Mouse (Mus musculus): Measurements from ENCODE around the gene Engase. TPM values are rescaled to one million over a fixed set of nuclear protein-coding genes. Genes with fewer than 3 reads are reported as not detected.
A peak's percentile ranks its signal among the peaks of the same experiment; 100 is the strongest.

Gene Engase
- polyA plus RNA-seq, 1 experiment from 2014 or later, result 7.1 TPM

- Histone ChIP-seq H3K27ac (peak overlapping the region; percentile 65), H3K36me3 (no peaks in the 10 kb centered on the region), H3K4me1 (peaks cover 61% of the 10 kb centered on the region), H3K4me3 (no peak overlapping the region), H3K27me3 (ENCODE audit: low read depth, poor library complexity, severe bottlenecking) (peaks cover 4% of the 10 kb centered on the region; the same call in 1 of the 2 replicates), H3K9me3 (replicated peaks) (no peaks in the 10 kb centered on the region)
- DNase-seq (ENCODE audit: low spot score), result no peak
- WGBS, result 45% methylated on average over 11 of the region's 11 CpGs
Measured at GRCm38 (mm10) chr11:118438665-118439414, 37.8 kb upstream of the Engase start.

GRCm38 (mm10) chr11:118442691-118443090, 33.9 kb upstream of the Engase start:
- Histone ChIP-seq H3K4me3 (no peak overlapping the region), H3K9me3 (replicated peaks) (no peaks in the 10 kb centered on the region), H3K27ac (0 out of 2 replicates have a peak overlapping the region, but pooled peaks have one; percentile 32), H3K4me1 (peaks cover 37% of the 10 kb centered on the region), H3K27me3 (ENCODE audit: low read depth, poor library complexity, severe bottlenecking) (peaks cover 4% of the 10 kb centered on the region; the same call in 1 of the 2 replicates), H3K36me3 (no peaks in the 10 kb centered on the region)
- WGBS, result 85% methylated on average over 13 of the region's 13 CpGs
- DNase-seq (ENCODE audit: low spot score), result no peak

- Histone ChIP-seq H3K27ac (0 out of 2 replicates have a peak overlapping the region, but pooled peaks have one; percentile 32), H3K36me3 (no peaks in the 10 kb centered on the region), H3K4me3 (no peak overlapping the region), H3K27me3 (ENCODE audit: low read depth, poor library complexity, severe bottlenecking) (peaks cover 4% of the 10 kb centered on the region; the same call in 1 of the 2 replicates), H3K4me1 (peaks cover 36% of the 10 kb centered on the region), H3K9me3 (replicated peaks) (no peaks in the 10 kb centered on the region)
- DNase-seq (ENCODE audit: low spot score), result peak; percentile 93
- WGBS, result 35% methylated on average over 11 of the region's 11 CpGs
Measured at GRCm38 (mm10) chr11:118443201-118443970, 33.2 kb upstream of the Engase start.

GRCm38 (mm10) chr11:118445843-118446242, 30.8 kb upstream of the Engase start:
- WGBS, result 22% methylated on average over 3 of the region's 3 CpGs

GRCm38 (mm10) chr11:118447346-118447745, 29.3 kb upstream of the Engase start:
- 45% methylated on average over 4 of the region's 4 CpGs for WGBS
- H3K27ac ChIP-seq, result peak overlapping the region; percentile 1; the same call in 1 of the 2 replicates
- H3K36me3 ChIP-seq, result no peaks in the 10 kb centered on the region
- H3K27me3 ChIP-seq (ENCODE audit: low read depth, poor library complexity, severe bottlenecking), result peaks cover 4% of the 10 kb centered on the region; the same call in 1 of the 2 replicates
- H3K4me1 ChIP-seq, result peaks cover 21% of the 10 kb centered on the region
- no peak overlapping the region for H3K4me3 ChIP-seq
- no peak for DNase-seq (ENCODE audit: low spot score)
- no peaks in the 10 kb centered on the region for H3K9me3 ChIP-seq (replicated peaks)

More at GRCm38 (mm10) chr11:118445843-118446242, 30.8 kb upstream of the Engase start:
- Histone ChIP-seq H3K36me3 (no peaks in the 10 kb centered on the region), H3K27ac (no peak overlapping the region), H3K27me3 (ENCODE audit: low read depth, poor library complexity, severe bottlenecking) (peaks cover 4% of the 10 kb centered on the region; the same call in 1 of the 2 replicates), H3K4me1 (peaks cover 21% of the 10 kb centered on the region), H3K9me3 (replicated peaks) (no peaks in the 10 kb centered on the region), H3K4me3 (no peak overlapping the region)
- peak; percentile 83 for DNase-seq (ENCODE audit: low spot score)

- Histone ChIP-seq H3K4me3 (no peak overlapping the region), H3K27ac (no peak overlapping the region), H3K4me1 (peaks cover 19% of the 10 kb centered on the region), H3K9me3 (replicated peaks) (no peaks in the 10 kb centered on the region), H3K27me3 (ENCODE audit: low read depth, poor library complexity, severe bottlenecking) (peaks cover 4% of the 10 kb centered on the region; the same call in 1 of the 2 replicates), H3K36me3 (no peaks in the 10 kb centered on the region)
- no peak for DNase-seq (ENCODE audit: low spot score)
- WGBS, result 90% methylated on average over 8 of the region's 8 CpGs
Measured at GRCm38 (mm10) chr11:118448385-118448784, 28.2 kb upstream of the Engase start.

GRCm38 (mm10) chr11:118451211-118451610, 25.4 kb upstream of the Engase start:
- WGBS, result 87% methylated on average over 6 of the region's 6 CpGs
- H3K4me3 ChIP-seq, result no peak overlapping the region
- H3K27ac ChIP-seq, result no peak overlapping the region
- DNase-seq (ENCODE audit: low spot score), result no peak
- H3K9me3 ChIP-seq (replicated peaks), result no peaks in the 10 kb centered on the region
- H3K4me1 ChIP-seq, result peaks cover 19% of the 10 kb centered on the region
- no peaks in the 10 kb centered on the region for H3K36me3 ChIP-seq
- no peaks in the 10 kb centered on the region for H3K27me3 ChIP-seq (ENCODE audit: low read depth, poor library complexity, severe bottlenecking)

GRCm38 (mm10) chr11:118452955-118453354, 23.7 kb upstream of the Engase start:
- Histone ChIP-seq H3K27me3 (ENCODE audit: low read depth, poor library complexity, severe bottlenecking) (no peaks in the 10 kb centered on the region), H3K4me3 (no peak overlapping the region), H3K9me3 (replicated peaks) (no peaks in the 10 kb centered on the region), H3K4me1 (peaks cover 3% of the 10 kb centered on the region; the same call in 1 of the 2 replicates), H3K27ac (no peak overlapping the region), H3K36me3 (no peaks in the 10 kb centered on the region)
- no peak for DNase-seq (ENCODE audit: low spot score)
- 73% methylated on average over 2 of the region's 2 CpGs for WGBS

GRCm38 (mm10) chr11:118453886-118454671, 22.6 kb upstream of the Engase start:
- Histone ChIP-seq H3K9me3 (replicated peaks) (no peaks in the 10 kb centered on the region), H3K27me3 (ENCODE audit: low read depth, poor library complexity, severe bottlenecking) (no peaks in the 10 kb centered on the region)
- WGBS, result 78% methylated on average over 11 of the region's 11 CpGs

GRCm38 (mm10) chr11:118455788-118456187, 20.8 kb upstream of the Engase start:
- Histone ChIP-seq H3K27me3 (ENCODE audit: low read depth, poor library complexity, severe bottlenecking) (no peaks in the 10 kb centered on the region), H3K4me1 (peaks cover 13% of the 10 kb centered on the region), H3K9me3 (replicated peaks) (no peaks in the 10 kb centered on the region), H3K27ac (no peak overlapping the region), H3K4me3 (no peak overlapping the region), H3K36me3 (no peaks in the 10 kb centered on the region)
- 89% methylated on average over 6 of the region's 6 CpGs for WGBS
- DNase-seq (ENCODE audit: low spot score), result no peak

More at GRCm38 (mm10) chr11:118453886-118454671, 22.6 kb upstream of the Engase start:
- no peak overlapping the region for H3K27ac ChIP-seq
- H3K4me3 ChIP-seq, result no peak overlapping the region
- peaks cover 6% of the 10 kb centered on the region for H3K4me1 ChIP-seq
- no peak for DNase-seq (ENCODE audit: low spot score)
- H3K36me3 ChIP-seq, result no peaks in the 10 kb centered on the region

GRCm38 (mm10) chr11:118456937-118457336, 19.7 kb upstream of the Engase start:
- Histone ChIP-seq H3K36me3 (no peaks in the 10 kb centered on the region), H3K4me3 (no peak overlapping the region), H3K27ac (no peak overlapping the region), H3K27me3 (ENCODE audit: low read depth, poor library complexity, severe bottlenecking) (no peaks in the 10 kb centered on the region), H3K4me1 (peaks cover 13% of the 10 kb centered on the region), H3K9me3 (replicated peaks) (no peaks in the 10 kb centered on the region)
- no peak for DNase-seq (ENCODE audit: low spot score)
- whole genome bisulfite sequencing, result 85% methylated on average over 11 of the region's 11 CpGs

GRCm38 (mm10) chr11:118459051-118459450, 17.6 kb upstream of the Engase start:
- Histone ChIP-seq H3K4me3 (peak overlapping the region; percentile 7; the same call in 1 of the 2 replicates), H3K36me3 (no peaks in the 10 kb centered on the region), H3K27me3 (ENCODE audit: low read depth, poor library complexity, severe bottlenecking) (no peaks in the 10 kb centered on the region), H3K4me1 (peaks cover 13% of the 10 kb centered on the region), H3K27ac (peak overlapping the region; percentile 58), H3K9me3 (replicated peaks) (no peaks in the 10 kb centered on the region)
- DNase-seq (ENCODE audit: low spot score), result no peak
- WGBS, result 28% methylated on average over 8 of the region's 8 CpGs

Measured in limb, embryonic 10.5 days (tissue).